Mouse (Mus musculus) stomach, adult 2 months (tissue): ENCODE measurements around the gene Vmn1r139. TPM values are rescaled to one million over a fixed set of nuclear protein-coding genes. Genes with fewer than 3 reads are reported as not detected.

Source experiments
- polyA plus RNA-seq: library from polyadenylated mRNA; depleted of rRNA; stranded (reverse); fragments of >200 nt; gene quantifications from 2 replicates; pipeline ENCODE4 v1.2.3, GENCODE M21; 2012; rRNA removed

Gene Vmn1r139
- not detected in 2 replicates for polyA plus RNA-seq

DNA sequence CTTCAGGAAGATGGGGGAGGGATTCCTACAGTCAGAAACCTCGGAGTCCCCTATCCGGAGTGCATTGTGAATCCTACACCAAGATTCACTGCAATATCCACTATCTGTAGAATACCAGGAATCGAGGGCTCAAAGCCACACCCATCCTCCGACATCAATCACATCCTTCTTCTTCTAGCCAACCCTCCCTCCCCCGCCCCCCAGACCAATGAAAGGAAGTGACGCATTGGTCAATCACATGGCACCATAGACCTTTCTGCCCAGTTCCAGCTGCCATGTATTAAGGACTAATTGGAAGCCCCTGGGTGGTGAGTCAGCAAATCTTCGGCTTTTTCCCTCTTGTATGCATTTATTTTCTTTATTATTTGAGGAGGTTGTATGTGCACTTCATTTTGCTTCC lies at the start of gene Vmn1r139:
Gene Vmn1r139, plus strand, starts transcription at position 301 of the 400 bp plus-strand sequence.

DNA sequence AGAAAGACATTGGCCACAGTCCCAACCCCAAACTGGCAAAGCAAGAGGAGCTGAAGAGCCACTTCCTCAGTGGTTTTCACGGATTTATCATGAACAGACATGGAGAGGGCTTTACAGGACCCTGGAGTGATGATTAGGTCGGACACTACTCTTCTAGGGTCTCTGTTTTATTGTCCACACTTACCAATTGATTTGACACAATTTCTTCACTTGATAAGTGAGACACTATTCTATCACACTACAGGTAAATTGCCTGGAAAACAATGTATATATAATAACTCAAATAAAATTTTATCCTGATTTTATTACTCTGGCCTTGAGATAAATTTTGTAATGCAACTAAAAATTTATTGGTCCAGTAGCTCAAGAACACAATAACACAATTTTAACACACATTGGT lies 40.1 kb upstream of the Vmn1r139 start, which contains the start of gene Vmn1r138:
Gene Vmn1r138, minus strand, starts transcription at position 101 of the 400 bp plus-strand sequence.

DNA sequence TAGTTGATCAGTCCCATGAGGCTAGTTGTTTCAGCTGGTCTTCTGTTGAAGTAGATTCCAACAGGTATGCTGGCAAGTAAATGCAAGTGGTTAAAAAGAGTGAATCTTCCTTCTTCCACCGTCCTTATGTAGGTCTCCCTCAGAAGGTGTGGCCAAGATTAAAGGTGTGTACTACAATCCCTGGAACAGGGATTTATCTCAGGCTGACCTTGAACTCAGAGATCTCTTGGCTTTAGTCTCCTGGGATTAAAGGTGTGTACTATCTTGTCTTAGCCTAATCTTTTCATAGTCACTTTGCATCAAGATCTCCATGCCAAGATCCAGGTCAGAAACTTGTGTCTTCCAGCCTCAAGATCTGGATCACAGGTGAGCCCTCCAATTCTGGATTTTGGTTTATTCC lies 12.7 kb upstream of the Vmn1r139 start, which contains the start of gene Gm6176:
Gene Gm6176, minus strand, starts transcription at position 101 of the 400 bp plus-strand sequence.

DNA sequence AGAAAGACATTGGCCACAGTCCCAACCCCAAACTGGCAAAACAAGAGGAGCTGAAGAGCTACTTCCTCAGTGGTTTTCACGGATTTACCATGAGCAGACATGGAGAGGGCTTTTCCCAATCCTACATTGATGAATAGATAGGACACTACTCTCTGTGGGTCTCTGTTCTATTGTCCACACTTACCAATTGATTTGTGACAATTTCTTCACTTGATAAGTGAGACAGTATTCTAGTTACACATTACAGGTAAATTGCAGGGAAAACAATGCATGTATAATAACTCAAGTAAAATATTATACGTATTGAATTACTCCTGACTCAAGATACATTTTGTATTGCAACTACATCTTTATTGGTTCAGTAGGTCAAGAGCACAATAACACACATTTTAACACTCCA lies 49.3 kb downstream of the Vmn1r139 start, which contains the start of gene Gm16451:
Gene Gm16451, minus strand, starts transcription at position 101 of the 400 bp plus-strand sequence.

DNA sequence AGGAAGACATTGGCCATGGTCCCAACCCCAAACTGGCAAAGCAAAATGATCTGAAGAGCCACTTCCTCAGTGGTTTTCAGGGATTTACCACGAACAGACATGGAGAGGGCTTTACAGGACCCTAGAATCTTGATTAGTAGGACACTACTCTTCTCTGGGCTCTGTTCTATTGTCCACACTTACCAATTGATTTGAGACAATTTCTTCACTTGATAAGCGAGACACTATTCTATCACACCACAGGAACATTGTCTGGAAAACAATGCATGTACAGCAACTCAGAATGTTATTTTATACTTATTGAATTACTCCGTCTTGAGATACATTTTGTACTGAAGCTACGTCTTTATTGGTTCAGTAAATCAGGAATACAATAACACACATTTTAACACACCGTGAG lies 65.8 kb downstream of the Vmn1r139 start, which contains the start of gene Gm10666:
Gene Gm10666, minus strand, starts transcription at position 101 of the 400 bp plus-strand sequence.

Other genes starting within 250 kb of the Vmn1r139 start
- gene Vmn1r135, start 236.7 kb upstream of the Vmn1r139 start, polyA plus RNA-seq, result not detected in 2 replicates
- gene Gm5725, start 224.8 kb upstream of the Vmn1r139 start, polyA plus RNA-seq, result not detected in 2 replicates
- gene Gm5891, start 147.8 kb upstream of the Vmn1r139 start, polyA plus RNA-seq, result not detected in 2 replicates
- gene Vmn1r137, start 74.5 kb upstream of the Vmn1r139 start, polyA plus RNA-seq, result not detected in 2 replicates
- not detected in 2 replicates for gene Vmn1r138, start 40.2 kb upstream of the Vmn1r139 start, polyA plus RNA-seq
- not detected in 2 replicates for gene Gm6176, start 12.8 kb upstream of the Vmn1r139 start, polyA plus RNA-seq
- not detected in 2 replicates for gene Gm16451, start 49.2 kb downstream of the Vmn1r139 start, polyA plus RNA-seq
- gene Gm10666, start 65.7 kb downstream of the Vmn1r139 start, polyA plus RNA-seq, result not detected in 2 replicates
- not detected in 2 replicates for gene Vmn1r142, start 95.0 kb downstream of the Vmn1r139 start, polyA plus RNA-seq
- gene Vmn1r143, start 120.3 kb downstream of the Vmn1r139 start, polyA plus RNA-seq, result not detected in 2 replicates
- not detected in 2 replicates for gene Gm8653, start 132.2 kb downstream of the Vmn1r139 start, polyA plus RNA-seq
- not detected in 2 replicates for gene Gm8453, start 160.4 kb downstream of the Vmn1r139 start, polyA plus RNA-seq